24 mouse cellular contexts compared by ENCODE assay signal in the genomic region with DNA sequence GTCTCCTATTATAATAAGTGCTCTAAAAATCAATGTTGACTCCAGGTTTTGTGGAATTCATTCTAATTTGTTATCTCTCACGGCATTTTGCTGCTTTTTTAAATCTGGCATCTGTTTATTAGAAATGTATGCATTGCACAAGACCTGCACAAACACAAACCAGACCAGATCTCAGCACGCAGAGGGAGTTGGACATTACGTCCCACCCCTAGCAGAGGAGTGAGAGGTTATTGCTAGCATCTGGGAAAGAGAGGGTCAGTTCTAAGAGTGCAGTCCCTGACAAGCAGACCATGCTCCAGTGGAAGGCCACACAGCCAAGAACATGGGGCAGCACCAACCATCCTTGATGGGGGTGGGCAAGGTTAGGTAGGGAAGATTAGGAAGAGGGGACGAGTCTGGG.
"Had no signal": no experiment of that assay in that cellular context is flagged by ENCODE, and none has a peak within 500 bp of the region (broad histone marks: within the 10 kb centered on the region; RNA-seq: fewer than 3 reads in every experiment).

No protein-coding gene starts in this region.

- H3K27ac ChIP-seq: heart, adult 2 months; heart, embryonic 10.5 days; hindbrain, embryonic 10.5 days; hindbrain, embryonic 12.5 days; intestine, embryonic 15.5 days; layer of hippocampus, adult 2 months; left cerebral cortex, adult 2 months; limb, embryonic 10.5 days; limb, embryonic 12.5 days had no signal

- H3K9ac ChIP-seq: forebrain, postnatal 0 days; heart, embryonic 12.5 days; hindbrain, embryonic 12.5 days; intestine, embryonic 15.5 days; limb, embryonic 12.5 days had no signal

- H3K4me3 ChIP-seq: heart, adult 2 months; heart, embryonic 10.5 days; heart, embryonic 12.5 days; hindbrain, embryonic 10.5 days; hindbrain, embryonic 12.5 days; intestine, embryonic 15.5 days; layer of hippocampus, adult 2 months; left cerebral cortex, adult 2 months; limb, embryonic 10.5 days; limb, embryonic 12.5 days had no signal

- ATAC-seq: inflammation-experienced regulatory T-cells, adult 6 months; intestine, embryonic 15.5 days; intestine, postnatal 0 days had no signal

- H3K36me3 ChIP-seq: intestine, embryonic 15.5 days had no signal

- H3K4me2 ChIP-seq: heart, embryonic 12.5 days; hindbrain, embryonic 12.5 days; intestine, embryonic 15.5 days; limb, embryonic 12.5 days; liver, embryonic 11.5 days had no signal

- H3K9me3 ChIP-seq: heart, embryonic 10.5 days; heart, embryonic 12.5 days; hindbrain, embryonic 10.5 days; hindbrain, embryonic 12.5 days; intestine, embryonic 15.5 days; limb, embryonic 10.5 days; limb, embryonic 12.5 days had no signal

- DNase-seq: forebrain, postnatal 0 days; gastrocnemius, postnatal 14 days; gastrocnemius, postnatal 36 days; heart, adult 2 months; heart, postnatal 10 days; heart, postnatal 4 days; kidney, adult 18-20 months; kidney, adult 8-10 months; kidney, postnatal 10 days; kidney, postnatal 25 days; kidney, postnatal 4 days; liver had no signal

- H3K27me3 ChIP-seq: heart, embryonic 12.5 days; hindbrain, embryonic 12.5 days; intestine, embryonic 15.5 days; limb, embryonic 12.5 days had no signal

- H3K4me1 ChIP-seq: hindbrain, embryonic 10.5 days; hindbrain, embryonic 12.5 days had no signal
